Mouse (Mus musculus) hindbrain, embryonic 15.5 days (tissue): ENCODE results near the gene Nup85. TPM values are rescaled to one million over a fixed set of nuclear protein-coding genes. Genes with fewer than 3 reads are reported as not detected.

Source experiments
- ATAC-seq: fragments of 200-750 bp; cut with Nextera tagmentation; 2 replicates; pipeline ENCODE4 v1.8.0; 2017; ENCODE audit warnings: low read depth, moderate number of reproducible peaks, moderate TSS enrichment; ENCODE audit not compliant: low FRiP score
- H3K27ac ChIP-seq: fragments of 300-500 bp; sonication (generic); replicated peaks from 2 replicates; pipeline ENCODE4 v1.5.1; 2015; ENCODE audit warnings: mild to moderate bottlenecking, inconsistent platforms
- H3K27me3 ChIP-seq: fragments of 300-500 bp; sonication (generic); 2 replicates; pipeline ENCODE4 v1.6.1; 2015; ENCODE audit warnings: control low read depth, inconsistent platforms
- H3K36me3 ChIP-seq: fragments of 300-500 bp; sonication (generic); 2 replicates; pipeline ENCODE4 v1.6.1; 2015; ENCODE audit warnings: control low read depth, inconsistent platforms
- H3K4me1 ChIP-seq: fragments of 300-500 bp; sonication (generic); replicated peaks from 2 replicates; pipeline ENCODE4 v1.6.1; 2015; ENCODE audit warnings: control low read depth, inconsistent platforms
- H3K4me2 ChIP-seq: fragments of 300-500 bp; sonication (generic); 2 replicates; pipeline ENCODE4 v1.6.1; 2015; ENCODE audit warnings: moderate library complexity, mild to moderate bottlenecking, inconsistent platforms
- H3K4me3 ChIP-seq: fragments of 300-500 bp; sonication (generic); 2 replicates; pipeline ENCODE4 v1.5.1; 2015; ENCODE audit warnings: mild to moderate bottlenecking, inconsistent platforms
- H3K9ac ChIP-seq: fragments of 300-500 bp; sonication (generic); 2 replicates; pipeline ENCODE4 v1.6.1; 2015; ENCODE audit warnings: inconsistent platforms
- H3K9me3 ChIP-seq: fragments of 300-500 bp; sonication (generic); 2 replicates; pipeline ENCODE4 v1.6.1; 2016; ENCODE audit warnings: control low read depth, inconsistent platforms
- WGBS: fragments of 180-500 bp; shearing (Covaris S2); methylation state at CpG from one replicate; pipeline ENCODE4 v1.1.7; 2015; 5-methylcytosine and 5-hydroxymethylcytosine counted together
- polyA plus RNA-seq: library from polyadenylated mRNA; unstranded; fragments of >200 nt; fragmentation: Nextera tagmentation; extraction: Ambion mirVana; gene quantifications from 2 replicates; pipeline ENCODE4 v1.2.1, GENCODE M21; 2015

Gene Nup85
- polyA plus RNA-seq, 1 experiment from 2014 or later: 108 TPM

DNA sequence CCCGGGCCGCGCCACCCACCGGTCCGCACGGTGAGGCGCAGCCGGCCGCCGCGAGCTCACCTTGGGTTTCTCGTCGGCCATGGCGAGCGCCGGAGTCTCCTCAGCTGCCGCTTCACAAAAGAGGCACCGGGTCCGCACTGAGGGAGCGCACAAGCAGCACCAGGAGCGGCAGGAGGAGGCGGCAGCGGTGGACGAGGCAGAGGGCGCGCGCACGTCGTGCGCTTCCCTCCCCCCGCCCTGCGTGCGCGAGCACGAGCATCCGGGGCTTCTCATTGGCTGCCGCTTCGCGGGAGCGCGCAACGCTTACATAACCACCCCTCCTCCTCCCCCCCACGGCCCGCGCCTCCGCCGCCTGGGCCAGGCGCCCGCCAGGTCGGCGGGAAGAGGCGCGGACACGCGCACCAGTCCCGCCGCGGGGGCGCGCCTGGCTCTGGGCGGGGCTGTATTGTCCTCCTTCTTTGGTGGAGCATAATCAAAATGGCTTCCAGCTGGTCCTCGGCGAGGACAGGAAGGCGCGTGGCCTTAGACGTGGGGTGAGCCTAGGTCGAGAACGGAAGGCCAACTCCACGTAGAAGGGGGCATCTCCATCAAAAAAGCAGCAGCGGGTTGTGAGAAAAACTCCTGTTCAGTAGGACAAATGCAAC lies 28.1 kb upstream of the Nup85 start, which contains the start of gene Sumo2:
Gene Sumo2, minus strand, starts transcription at position 239 of the 644 bp plus-strand sequence.
- H3K9ac ChIP-seq: peak within 1 kb of the TSS; percentile 87
- ATAC-seq: peak; percentile 90
- WGBS: under 1% methylated on average over 49 of the region's 70 CpGs
- peak within 1 kb of the TSS; percentile 90 for H3K4me3 ChIP-seq
- H3K27me3 ChIP-seq: no peaks in the 10 kb centered on the region
- peaks cover 33% of the 10 kb centered on the region for H3K4me1 ChIP-seq
- peaks cover 26% of the 10 kb centered on the region for H3K36me3 ChIP-seq
- H3K9me3 ChIP-seq: no peaks in the 10 kb centered on the region
- H3K27ac ChIP-seq: peak within 1 kb of the TSS; percentile 99
- H3K4me2 ChIP-seq: peak within 1 kb of the TSS; percentile 81

DNA sequence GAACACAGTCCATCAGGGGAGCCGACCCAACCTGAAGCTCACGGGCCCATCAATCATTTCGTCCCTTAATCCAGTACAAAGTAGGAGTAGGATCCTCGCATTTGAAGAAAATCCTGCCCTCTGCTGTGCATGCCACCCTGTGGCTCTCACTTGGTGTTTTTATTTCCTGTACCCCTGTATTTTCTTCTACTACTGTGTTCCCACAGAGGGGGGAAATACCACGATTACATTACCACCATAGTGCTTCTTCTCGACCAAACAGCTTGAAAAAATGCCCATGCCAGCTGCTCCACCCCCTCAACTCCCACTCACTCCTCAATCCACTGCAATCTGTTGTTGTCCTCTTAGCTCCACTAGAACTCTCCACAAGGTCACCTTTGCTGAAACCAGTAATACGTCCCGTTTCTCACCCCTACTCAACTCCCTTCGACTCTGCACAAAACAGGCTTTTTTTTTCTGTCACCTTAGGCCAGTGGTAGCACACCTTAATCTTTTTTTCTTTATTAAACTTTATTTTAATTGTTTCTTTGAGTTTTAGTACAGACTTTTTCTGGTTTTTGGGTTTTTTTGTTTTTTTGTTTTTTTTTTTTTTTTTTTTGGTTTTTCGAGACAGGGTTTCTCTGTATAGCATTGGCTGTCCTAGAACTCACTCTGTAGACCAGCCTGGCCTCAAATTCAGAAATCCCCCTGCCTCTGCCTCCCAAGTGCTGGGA lies 27.2 kb upstream of the Nup85 start:
- Histone ChIP-seq H3K9ac (peak overlapping the region; percentile 24; the same call in 1 of the 2 replicates), H3K27ac (peak overlapping the region; percentile 99), H3K9me3 (no peaks in the 10 kb centered on the region), H3K27me3 (no peaks in the 10 kb centered on the region), H3K36me3 (peaks cover 18% of the 10 kb centered on the region), H3K4me1 (peaks cover 30% of the 10 kb centered on the region), H3K4me3 (peak overlapping the region; percentile 90), H3K4me2 (peak overlapping the region; percentile 81)
- WGBS: 78% methylated on average over 10 of the region's 10 CpGs
- no peak for ATAC-seq

DNA sequence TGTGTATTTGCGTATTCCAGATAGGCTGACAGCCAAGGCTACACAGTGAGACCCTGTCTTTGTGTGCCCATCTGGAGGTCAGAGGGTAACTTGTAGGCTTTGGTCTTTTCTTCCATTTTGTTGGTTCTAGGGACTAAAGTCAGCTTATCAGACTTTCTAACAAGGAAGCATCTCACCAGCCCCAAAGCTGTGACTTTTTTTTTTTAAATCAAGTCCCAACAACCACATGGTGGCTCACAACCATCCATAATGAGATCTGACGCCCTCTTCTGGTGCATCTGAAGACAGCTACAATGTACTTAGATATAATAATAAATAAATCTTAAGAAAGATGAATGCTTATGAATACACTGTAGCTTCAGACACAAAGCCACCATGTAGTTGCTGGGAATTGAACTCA lies 26.2 kb upstream of the Nup85 start:
- ATAC-seq: no peak
- no peaks in the 10 kb centered on the region for H3K9me3 ChIP-seq
- H3K36me3 ChIP-seq: peaks cover 8% of the 10 kb centered on the region
- H3K4me3 ChIP-seq: no peak overlapping the region
- 59% methylated on average over 2 of the region's 2 CpGs for WGBS
- no peak overlapping the region for H3K9ac ChIP-seq
- H3K27ac ChIP-seq: no peak overlapping the region
- no peaks in the 10 kb centered on the region for H3K27me3 ChIP-seq
- H3K4me2 ChIP-seq: no peak overlapping the region
- H3K4me1 ChIP-seq: peaks cover 26% of the 10 kb centered on the region

DNA sequence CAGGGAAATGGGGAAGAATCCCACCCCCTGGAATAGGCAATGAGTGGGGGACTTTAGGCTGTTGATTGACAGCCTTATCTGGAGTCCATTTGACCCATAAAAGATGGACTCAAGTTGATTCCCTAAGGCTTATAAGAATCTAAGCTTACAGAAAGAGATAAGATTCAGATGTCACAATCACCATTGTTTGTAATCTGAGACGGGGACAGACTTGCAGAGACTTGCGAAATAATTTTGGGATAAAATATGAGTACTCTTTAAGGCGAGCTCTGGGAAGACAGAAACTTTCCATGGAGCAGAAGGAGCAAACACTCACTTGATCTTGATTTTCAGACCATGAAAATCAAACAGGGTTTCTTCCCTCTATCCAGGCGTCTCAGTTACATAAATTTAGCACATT lies 20.7 kb upstream of the Nup85 start:
- no peak overlapping the region for H3K27ac ChIP-seq
- no peaks in the 10 kb centered on the region for H3K4me1 ChIP-seq
- no peak overlapping the region for H3K4me2 ChIP-seq
- H3K27me3 ChIP-seq: no peaks in the 10 kb centered on the region
- no peak overlapping the region for H3K4me3 ChIP-seq
- H3K36me3 ChIP-seq: no peaks in the 10 kb centered on the region
- no peak for ATAC-seq
- H3K9ac ChIP-seq: no peak overlapping the region
- H3K9me3 ChIP-seq: no peaks in the 10 kb centered on the region
- 88% methylated on average over 4 of the region's 4 CpGs for WGBS

DNA sequence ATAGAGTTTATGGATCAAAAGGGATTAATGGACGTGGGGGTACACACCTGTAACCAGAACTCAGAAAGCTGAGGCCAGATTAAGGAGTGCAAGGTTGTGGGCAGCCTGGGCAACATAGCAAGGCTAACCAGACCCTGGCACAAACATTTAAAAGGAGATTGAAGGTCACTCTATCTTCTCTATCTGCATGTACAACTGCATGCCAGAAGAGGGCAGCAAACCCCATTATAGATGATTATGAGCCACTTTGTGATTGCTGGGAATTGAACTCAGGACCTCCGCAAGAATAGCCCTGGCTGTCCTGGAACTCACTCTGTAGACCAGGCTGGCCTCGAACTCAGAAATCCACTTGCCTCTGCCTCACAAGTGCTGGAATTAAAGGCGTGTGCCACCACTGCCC lies 11.5 kb upstream of the Nup85 start:
- Histone ChIP-seq H3K9me3 (no peaks in the 10 kb centered on the region), H3K9ac (no peak overlapping the region), H3K4me1 (no peaks in the 10 kb centered on the region), H3K36me3 (no peaks in the 10 kb centered on the region), H3K27me3 (no peaks in the 10 kb centered on the region), H3K4me2 (no peak overlapping the region), H3K4me3 (no peak overlapping the region), H3K27ac (no peak overlapping the region)
- ATAC-seq: no peak
- 67% methylated on average over 4 of the region's 4 CpGs for WGBS

DNA sequence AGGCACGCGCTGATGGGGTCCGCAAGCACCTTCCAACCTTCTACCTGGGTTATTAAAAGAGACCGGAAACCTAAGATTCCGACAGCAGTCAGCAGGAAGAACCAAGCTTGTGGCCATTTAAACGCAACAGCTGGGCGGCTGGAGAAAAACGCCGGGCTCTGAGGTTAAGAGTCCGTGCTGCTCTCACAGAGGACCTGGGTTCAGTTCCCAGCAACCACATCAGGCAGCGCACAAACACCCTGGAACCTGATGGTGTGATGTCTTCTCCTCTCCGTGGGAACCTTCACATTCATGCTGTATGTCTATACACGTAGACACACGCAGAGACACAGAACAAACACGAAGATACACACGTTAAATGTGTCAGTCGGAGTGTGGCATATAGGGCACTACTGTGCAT lies 8.5 kb upstream of the Nup85 start:
- Histone ChIP-seq H3K9me3 (no peaks in the 10 kb centered on the region), H3K4me3 (no peak overlapping the region), H3K36me3 (no peaks in the 10 kb centered on the region), H3K27ac (no peak overlapping the region), H3K9ac (no peak overlapping the region), H3K4me1 (no peaks in the 10 kb centered on the region), H3K4me2 (no peak overlapping the region), H3K27me3 (no peaks in the 10 kb centered on the region)
- no peak for ATAC-seq
- WGBS: 81% methylated on average over 17 of the region's 17 CpGs

DNA sequence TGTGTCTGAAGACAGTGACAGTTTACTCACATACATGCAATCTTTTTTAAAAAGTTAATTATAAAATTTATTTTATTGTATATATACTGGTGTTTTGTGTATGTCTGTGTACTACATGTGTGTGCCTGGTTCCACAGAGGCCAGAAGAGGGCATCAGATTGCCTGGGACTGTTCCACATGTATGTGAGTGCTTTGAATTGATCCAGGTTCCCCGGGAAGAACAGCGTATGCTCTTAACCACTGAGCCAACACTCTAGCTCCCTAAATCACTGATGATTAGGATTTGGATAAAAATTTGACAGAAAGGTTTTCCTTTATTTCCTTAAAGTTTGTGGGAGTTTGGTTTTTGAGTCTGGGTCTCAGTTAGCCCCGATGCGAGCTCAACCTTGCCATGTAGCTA lies 828 bp upstream of the Nup85 start:
- WGBS: 50% methylated on average over 4 of the region's 4 CpGs
- Histone ChIP-seq H3K9me3 (no peaks in the 10 kb centered on the region), H3K27ac (peak overlapping the region; percentile 83), H3K4me3 (peak overlapping the region; percentile 64), H3K9ac (peak overlapping the region; percentile 60), H3K27me3 (no peaks in the 10 kb centered on the region), H3K4me2 (peak overlapping the region; percentile 76), H3K4me1 (peaks cover 15% of the 10 kb centered on the region), H3K36me3 (peaks cover 15% of the 10 kb centered on the region)
- ATAC-seq: no peak

DNA sequence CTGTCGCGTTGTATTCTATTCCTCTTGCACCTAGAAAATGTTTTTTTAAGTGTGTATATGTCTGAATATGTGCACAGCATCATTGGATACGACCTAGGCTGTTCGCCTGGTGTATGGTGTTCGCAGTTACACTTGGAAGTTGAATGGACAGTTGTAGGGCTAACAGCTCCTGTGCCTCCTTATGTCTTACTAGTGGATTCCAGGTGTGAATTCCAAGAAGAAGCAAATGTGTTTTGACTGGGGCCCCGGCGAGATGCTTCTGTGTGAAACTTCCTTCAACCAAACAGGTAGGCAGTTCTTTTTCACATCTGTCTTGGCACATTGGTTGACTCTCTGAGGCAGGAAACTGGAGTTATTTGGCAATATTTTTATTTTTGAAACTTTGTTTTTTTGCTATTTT lies 727 bp downstream of the Nup85 start:
- Histone ChIP-seq H3K27ac (no peak overlapping the region), H3K4me2 (peak overlapping the region; percentile 76), H3K9ac (peak overlapping the region; percentile 60), H3K9me3 (no peaks in the 10 kb centered on the region), H3K27me3 (no peaks in the 10 kb centered on the region), H3K36me3 (peaks cover 31% of the 10 kb centered on the region), H3K4me1 (peaks cover 15% of the 10 kb centered on the region), H3K4me3 (peak overlapping the region; percentile 64)
- WGBS: 22% methylated on average over 7 of the region's 7 CpGs
- ATAC-seq: no peak

DNA sequence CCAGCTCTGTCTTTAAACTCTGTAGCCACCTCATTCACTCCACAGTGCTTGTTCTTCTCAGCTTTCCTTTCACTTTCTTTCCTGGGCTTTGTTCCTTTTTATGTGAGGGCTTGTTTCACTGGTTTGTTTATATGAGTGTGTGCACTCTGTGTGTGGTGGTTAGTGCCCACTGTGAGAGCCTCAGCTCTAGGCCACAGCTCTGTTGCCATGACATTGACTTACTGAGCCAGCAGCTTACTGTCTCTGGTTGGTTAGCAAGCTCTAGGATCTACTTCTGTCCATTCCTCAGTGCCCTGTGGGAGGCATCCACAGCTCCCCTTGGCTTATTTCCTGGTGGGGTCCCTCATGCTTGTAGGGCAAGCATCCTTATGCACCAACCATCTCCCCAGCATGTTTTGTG lies 14.8 kb downstream of the Nup85 start:
- peaks cover 62% of the 10 kb centered on the region for H3K36me3 ChIP-seq
- no peak overlapping the region for H3K27ac ChIP-seq
- H3K27me3 ChIP-seq: no peaks in the 10 kb centered on the region
- no peak overlapping the region for H3K4me2 ChIP-seq
- H3K9ac ChIP-seq: no peak overlapping the region
- ATAC-seq: no peak
- no peaks in the 10 kb centered on the region for H3K4me1 ChIP-seq
- no peaks in the 10 kb centered on the region for H3K9me3 ChIP-seq
- no peak overlapping the region for H3K4me3 ChIP-seq

DNA sequence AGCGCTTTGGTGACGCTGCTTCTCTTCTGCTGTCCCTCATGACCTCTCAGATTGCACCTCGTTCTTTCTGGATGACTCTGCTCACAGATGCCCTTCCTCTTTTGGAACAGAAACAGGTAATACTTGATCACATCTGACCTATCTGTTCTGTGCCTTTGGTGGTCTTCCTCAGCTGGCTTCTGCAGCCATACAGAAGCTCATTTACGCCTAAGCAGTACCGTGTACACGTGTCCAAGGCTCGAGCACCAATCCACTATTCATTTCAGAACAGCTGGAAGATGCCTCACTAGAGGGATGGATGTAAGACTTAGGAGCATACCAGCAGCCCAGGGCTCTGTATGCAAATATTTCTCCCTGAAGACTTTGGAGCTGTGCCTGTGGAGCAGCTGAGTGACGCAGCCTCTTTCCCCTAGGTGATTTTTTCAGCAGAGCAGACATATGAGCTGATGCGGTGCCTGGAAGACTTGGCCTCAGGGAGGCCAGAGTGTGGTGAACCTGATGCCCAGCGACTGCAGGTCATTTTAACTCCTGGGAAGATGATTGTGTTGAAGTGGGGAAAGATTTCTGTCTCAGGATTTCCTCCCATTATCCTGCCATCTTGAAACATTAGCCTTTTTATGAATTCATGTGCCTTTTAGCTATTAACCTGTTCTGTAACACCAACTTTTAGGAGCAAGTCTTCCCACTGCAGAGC lies 18.8 kb downstream of the Nup85 start:
- Histone ChIP-seq H3K4me3 (no peak overlapping the region), H3K9me3 (no peaks in the 10 kb centered on the region), H3K9ac (no peak overlapping the region), H3K27ac (no peak overlapping the region), H3K4me1 (no peaks in the 10 kb centered on the region), H3K27me3 (no peaks in the 10 kb centered on the region), H3K36me3 (peaks cover 93% of the 10 kb centered on the region), H3K4me2 (no peak overlapping the region)
- no peak for ATAC-seq
- WGBS: 73% methylated on average over 10 of the region's 10 CpGs

DNA sequence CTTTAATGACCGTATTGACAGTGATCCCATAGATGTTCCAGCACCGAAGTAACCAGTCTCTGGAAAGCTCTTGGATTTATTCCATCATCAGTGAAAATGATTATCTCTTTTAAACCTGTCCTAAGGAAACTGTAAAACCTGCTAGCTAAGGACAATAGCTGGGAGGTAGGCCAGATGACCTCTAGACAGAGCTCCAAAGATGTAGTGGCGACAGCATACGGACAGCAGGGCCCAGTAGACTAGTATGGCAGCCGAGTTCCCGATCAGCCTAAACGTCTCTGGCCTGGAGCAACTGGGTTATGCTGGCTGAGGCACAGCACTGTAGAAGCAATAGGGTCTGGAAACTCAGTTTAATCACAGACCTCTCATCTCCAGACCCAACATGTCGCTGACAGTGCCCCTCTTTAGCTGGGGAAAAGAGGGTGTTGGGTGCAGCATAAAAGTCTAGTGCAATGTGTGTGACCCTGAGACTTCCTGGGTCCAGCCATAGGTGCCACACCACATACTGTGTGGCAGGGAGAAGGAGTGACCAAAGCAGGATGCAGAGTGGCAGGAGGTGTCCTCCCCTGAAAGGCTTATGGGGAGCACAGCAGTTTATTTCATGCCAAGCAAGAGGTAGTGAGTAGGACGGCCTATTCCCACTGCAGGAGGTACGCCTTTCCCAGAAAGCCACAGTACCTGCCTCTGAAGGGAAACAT lies 20.3 kb downstream of the Nup85 start:
- Histone ChIP-seq H3K4me3 (no peak overlapping the region), H3K27ac (no peak overlapping the region), H3K27me3 (no peaks in the 10 kb centered on the region), H3K36me3 (peaks cover 91% of the 10 kb centered on the region), H3K9ac (no peak overlapping the region), H3K9me3 (no peaks in the 10 kb centered on the region), H3K4me2 (no peak overlapping the region), H3K4me1 (no peaks in the 10 kb centered on the region)
- 86% methylated on average over 10 of the region's 10 CpGs for WGBS
- no peak for ATAC-seq
